ENCODE assay signal across 21 mouse cellular contexts in the genomic region with DNA sequence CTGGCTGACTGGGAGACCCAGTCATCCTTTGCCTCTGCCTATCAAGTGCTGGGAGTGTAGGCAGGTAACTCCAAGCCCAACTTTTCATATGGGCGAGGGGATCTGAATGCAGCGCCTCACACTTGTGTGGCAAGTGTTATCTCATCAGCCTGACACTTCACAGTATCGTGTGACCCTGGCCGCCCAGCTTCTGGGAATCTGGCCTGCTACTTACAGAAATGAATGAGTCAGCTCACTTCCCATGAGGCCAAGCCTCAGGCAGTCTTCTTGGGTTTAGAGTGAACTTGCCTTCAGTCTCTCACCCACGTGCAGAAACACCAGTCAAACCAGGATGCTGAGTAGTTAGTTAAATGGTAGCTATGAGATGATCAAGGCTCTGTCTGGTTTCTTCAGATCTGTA.
A peak's percentile ranks its signal among the peaks of the same experiment; 100 is the strongest.
DNase-seq lines count a peak whose midpoint lies in the region; ATAC-seq and TF ChIP-seq lines count a peak whose summit lies in the region.
"Had no signal": no experiment of that assay in that cellular context is flagged by ENCODE, and none has a peak within 500 bp of the region (broad histone marks: within the 10 kb centered on the region; RNA-seq: fewer than 3 reads in every experiment).

No protein-coding gene starts in this region.

- no peak for ATAC-seq in heart, embryonic 13.5 days (ENCODE audit: extremely low read depth, insufficient number of reproducible peaks, low FRiP score, low TSS enrichment)
- ATAC-seq in megakaryocyte progenitor cell, adult 5-6 weeks (replicated peaks; ENCODE audit: poor library complexity) = no peak
- ATAC-seq: intestine, embryonic 16.5 days had no signal

- H3K36me3 ChIP-seq in heart, embryonic 13.5 days = no peaks in the 10 kb centered on the region
- H3K36me3 ChIP-seq: forebrain, embryonic 12.5 days; hindbrain, embryonic 13.5 days; neural tube, embryonic 12.5 days had no signal

- H3K4me2 ChIP-seq in heart, embryonic 13.5 days = no peak overlapping the region
- H3K4me2 ChIP-seq: forebrain, embryonic 12.5 days; hindbrain, embryonic 13.5 days; lung, embryonic 14.5 days; neural tube, embryonic 12.5 days had no signal

- no peaks in the 10 kb centered on the region for H3K9me3 ChIP-seq in heart, embryonic 13.5 days
- H3K9me3 ChIP-seq: forebrain, embryonic 12.5 days; hindbrain, embryonic 13.5 days; neural tube, embryonic 12.5 days had no signal

- peak overlapping the region; percentile 79 for H3K27ac ChIP-seq in gastrocnemius, adult 2 months
- peak overlapping the region; percentile 93 for H3K27ac ChIP-seq in heart, embryonic 13.5 days (replicated peaks)
- H3K27ac ChIP-seq: forebrain, embryonic 12.5 days; hindbrain, embryonic 13.5 days; kidney, postnatal 0 days; macrophage; neural tube, embryonic 12.5 days had no signal

- 22% methylated on average over 5 of the region's 5 CpGs for WGBS in heart, embryonic 13.5 days

- H3K27me3 ChIP-seq in heart, embryonic 13.5 days (replicated peaks) = no peaks in the 10 kb centered on the region
- H3K27me3 ChIP-seq: forebrain, embryonic 12.5 days; hindbrain, embryonic 13.5 days; neural tube, embryonic 12.5 days had no signal

- DNase-seq in gastrocnemius, adult 2 months = peak; percentile 71
- DNase-seq in gastrocnemius, postnatal 4 days (ENCODE audit: low spot score in 2 of 2) = no peak
- peak; percentile 27 to 53 for DNase-seq in gastrocnemius, adult 8-10 months (ENCODE audit: low spot score in 2 of 2)
- DNase-seq in skeletal muscle tissue, adult 2 months (ENCODE audit: low read depth, low spot score) = peak; percentile 83
- no peak for DNase-seq in lung, adult 18-20 months
- no peak for DNase-seq in kidney, postnatal 14 days
- DNase-seq: adrenal gland, postnatal 14 days; B cell, adult 2 months; cerebellum, adult 8-10 months; liver; midbrain, embryonic 14.5 days; thymus, postnatal 14 days had no signal

- intact Hi-C loops in gastrocnemius, adult 2 months (cut with DNase I) = loop anchor here (5.0 kb wide), 1 partner anchor 156 kb away; a partner anchor contains a TSS

- no peak overlapping the region for H3K4me3 ChIP-seq in gastrocnemius, adult 2 months
- no peak overlapping the region for H3K4me3 ChIP-seq in heart, embryonic 13.5 days
- H3K4me3 ChIP-seq: forebrain, embryonic 12.5 days; hindbrain, embryonic 13.5 days; neural tube, embryonic 12.5 days had no signal

- H3K9ac ChIP-seq in heart, embryonic 13.5 days = no peak overlapping the region
- H3K9ac ChIP-seq: forebrain, embryonic 12.5 days; hindbrain, embryonic 13.5 days; lung, embryonic 14.5 days; neural tube, embryonic 12.5 days had no signal

- TF ChIP-seq CTCF in gastrocnemius, adult 2 months (IDR thresholded peaks at IDR 0.05) = no peak

- H3K4me1 ChIP-seq in heart, embryonic 13.5 days = peaks cover 48% of the 10 kb centered on the region
- H3K4me1 ChIP-seq: forebrain, embryonic 12.5 days; neural tube, embryonic 12.5 days had no signal

Comparison
In these comparisons a context has a peak if more than half of its experiments do, and no peak if none do; other contexts are left out.
1. DNase-seq: peak in gastrocnemius, adult 2 months (single experiment), gastrocnemius, adult 8-10 months (2 of 2) and skeletal muscle tissue, adult 2 months (single experiment); none in gastrocnemius, postnatal 4 days (0 of 2), lung, adult 18-20 months (0 of 2) and kidney, postnatal 14 days (single experiment).